Mouse (Mus musculus) ES-E14 (cell line): ENCODE results near the gene Dst. TPM values are rescaled to one million over a fixed set of nuclear protein-coding genes. Genes with fewer than 3 reads are reported as not detected.

Experiments
- DNase-seq: peaks from one replicate; pipeline ENCODE4 v3.0.0-alpha.2; 2013; ENCODE audit warnings: low read depth, low spot score
- H3K27ac ChIP-seq: 2 replicates; pipeline ENCODE4 v1.5.1; 2012; ENCODE audit warnings: low read depth, mild to moderate bottlenecking, low read length, moderate library complexity, mixed read lengths; ENCODE audit not compliant: poor library complexity, insufficient read depth, severe bottlenecking
- H3K36me3 ChIP-seq: 2 replicates; pipeline ENCODE4 v1.6.1; 2012; ENCODE audit warnings: mild to moderate bottlenecking, low read length, moderate library complexity, mixed read lengths; ENCODE audit not compliant: control insufficient read depth, poor library complexity, insufficient read depth, severe bottlenecking
- H3K4me1 ChIP-seq, 2 experiments: fragments of 150-350 bp in 1 of 2; sonication (generic) in 1 of 2; 2 replicates each; pipeline ENCODE4 v1.6.1; 2012; ENCODE audit warnings: low read length in 2 of 2, mild to moderate bottlenecking in 1 of 2, mixed read lengths in 1 of 2; ENCODE audit not compliant: control insufficient read depth in 2 of 2, insufficient read depth in 2 of 2, poor library complexity in 1 of 2
- H3K4me3 ChIP-seq, 2 experiments: fragments of 150-350 bp in 1 of 2; sonication (generic) in 1 of 2; 2 replicates each; pipeline ENCODE4 v1.5.1; 2012; ENCODE audit warnings: low read length in 2 of 2, low read depth in 1 of 2, mild to moderate bottlenecking in 1 of 2, mixed read lengths in 1 of 2; ENCODE audit not compliant: insufficient read depth in 1 of 2, poor library complexity in 1 of 2, severe bottlenecking in 1 of 2
- H3K9ac ChIP-seq: 2 replicates; pipeline ENCODE4 v1.6.1; 2012; ENCODE audit warnings: low read depth, mild to moderate bottlenecking, low read length, mixed read lengths; ENCODE audit not compliant: poor library complexity, insufficient read depth, severe bottlenecking
- H3K9me3 ChIP-seq: fragments of 150-350 bp; sonication (generic); 2 replicates; pipeline ENCODE4 v1.6.1; 2012; ENCODE audit warnings: low read depth, mild to moderate bottlenecking, low read length; ENCODE audit not compliant: control insufficient read depth, insufficient read depth
- CHD2 ChIP-seq: IDR thresholded peaks from 2 replicates; pipeline ENCODE4 v1.6.1; 2014; ENCODE audit warnings: mild to moderate bottlenecking, low read depth, low read length, inconsistent platforms
- HCFC1 ChIP-seq: IDR thresholded peaks from 2 replicates; pipeline ENCODE4 v1.6.1; 2012; ENCODE audit warnings: low read length, inconsistent platforms, borderline replicate concordance; ENCODE audit not compliant: insufficient read depth
- MAFK ChIP-seq: IDR thresholded peaks from 2 replicates; pipeline ENCODE4 v1.6.1; 2014; ENCODE audit warnings: mild to moderate bottlenecking, low read depth, low read length, inconsistent platforms; ENCODE audit not compliant: insufficient read depth
- ZC3H11A ChIP-seq: IDR thresholded peaks from 2 replicates; pipeline ENCODE4 v1.6.1; 2012; ENCODE audit warnings: low read depth, mild to moderate bottlenecking, inconsistent platforms, low read length, borderline replicate concordance
- ZNF384 ChIP-seq: IDR thresholded peaks from 2 replicates; pipeline ENCODE4 v1.6.1; 2012; ENCODE audit warnings: low read depth, low read length, inconsistent platforms
- in situ Hi-C, 2 experiments: fragments of 600-800 bp; cut with MboI; formaldehyde crosslinking; loops; one replicate each; pipeline ENCODE4 v1.15.1; 2025; ENCODE audit warnings: low sequenced_read_pairs in 2 of 2, inconsistent platforms in 1 of 2; ENCODE audit not compliant: unreplicated experiment in 2 of 2
- total RNA-seq: library from RNA; depleted of rRNA; stranded (reverse); fragments of 300-350 nt; gene quantifications from 2 replicates; pipeline ENCODE4 v1.2.3, GENCODE M21; 2012

The Dst gene
- total RNA-seq, 1 experiment = 186 TPM

GRCm38 (mm10) chr1:34047285-34047684 lies 139.3 kb downstream of the Dst start:
- Histone ChIP-seq H3K27ac (no peak overlapping the region), H3K4me1 (peaks cover 3 to 8% of the 10 kb centered on the region in 2 experiments; a peak in 3 of 4 replicates), H3K36me3 (0 out of 2 replicates have a peak, but pooled peaks cover 2% of the 10 kb centered on the region), H3K9ac (no peak overlapping the region), H3K4me3 (no peak overlapping the region), H3K9me3 (no peaks in the 10 kb centered on the region)
- TF ChIP-seq HCFC1 (no peak), MAFK (no peak), ZC3H11A (no peak), CHD2 (no peak), ZNF384 (no peak)
- DNase-seq = no peak
- in situ Hi-C loops = no loop called here

- no peak overlapping the region for H3K9ac ChIP-seq
- peaks cover 3 to 15% of the 10 kb centered on the region in 2 experiments; a peak in 3 of 4 replicates for H3K4me1 ChIP-seq
- H3K36me3 ChIP-seq = 0 out of 2 replicates have a peak, but pooled peaks cover 2% of the 10 kb centered on the region
- DNase-seq = no peak
- H3K9me3 ChIP-seq = no peaks in the 10 kb centered on the region
- no peak overlapping the region for H3K27ac ChIP-seq
- TF ChIP-seq HCFC1 = no peak
- no peak for TF ChIP-seq MAFK
- TF ChIP-seq ZC3H11A = no peak
- TF ChIP-seq ZNF384 = no peak
- TF ChIP-seq CHD2 = no peak
- H3K4me3 ChIP-seq = no peak overlapping the region
- in situ Hi-C loops = no loop called here
These were observed 143.2 kb downstream of the Dst start for GRCm38 (mm10) chr1:34051251-34051650.

- TF ChIP-seq ZNF384 = no peak
- no peak for TF ChIP-seq ZC3H11A
- no peak for TF ChIP-seq CHD2
- no peak for TF ChIP-seq MAFK
- no peak for TF ChIP-seq HCFC1
- H3K9ac ChIP-seq = no peak overlapping the region
- in situ Hi-C loops = no loop called here
These were observed 144.4 kb downstream of the Dst start for GRCm38 (mm10) chr1:34052422-34052821.

GRCm38 (mm10) chr1:34054970-34055369 lies 146.9 kb downstream of the Dst start:
- in situ Hi-C loops = no loop called here
- no peak for TF ChIP-seq HCFC1
- no peak for TF ChIP-seq ZC3H11A
- TF ChIP-seq ZNF384 = no peak
- no peak for TF ChIP-seq MAFK
- TF ChIP-seq CHD2 = no peak

More at GRCm38 (mm10) chr1:34052422-34052821, 144.4 kb downstream of the Dst start:
- H3K27ac ChIP-seq = no peak overlapping the region
- no peaks in the 10 kb centered on the region for H3K9me3 ChIP-seq
- DNase-seq = no peak
- H3K4me1 ChIP-seq = peaks cover 3 to 15% of the 10 kb centered on the region in 2 experiments; a peak in 3 of 4 replicates
- H3K4me3 ChIP-seq = no peak overlapping the region
- 0 out of 2 replicates have a peak, but pooled peaks cover 2% of the 10 kb centered on the region for H3K36me3 ChIP-seq

GRCm38 (mm10) chr1:34056658-34057057 lies 148.6 kb downstream of the Dst start:
- no peak for DNase-seq
- in situ Hi-C loops = no loop called here
- Histone ChIP-seq H3K4me1 (peaks cover 2 to 31% of the 10 kb centered on the region in 2 experiments; a peak in 3 of 4 replicates), H3K4me3 (no peak overlapping the region), H3K27ac (no peak overlapping the region), H3K9ac (no peak overlapping the region), H3K36me3 (no peaks in the 10 kb centered on the region), H3K9me3 (no peaks in the 10 kb centered on the region)
- TF ChIP-seq CHD2 (no peak), MAFK (no peak), HCFC1 (no peak), ZC3H11A (no peak), ZNF384 (no peak)

More at GRCm38 (mm10) chr1:34054970-34055369, 146.9 kb downstream of the Dst start:
- Histone ChIP-seq H3K9ac (no peak overlapping the region), H3K4me3 (no peak overlapping the region), H3K4me1 (peaks cover 3 to 30% of the 10 kb centered on the region in 2 experiments; a peak in 3 of 4 replicates), H3K9me3 (no peaks in the 10 kb centered on the region), H3K36me3 (0 out of 2 replicates have a peak, but pooled peaks cover 2% of the 10 kb centered on the region), H3K27ac (no peak overlapping the region)
- no peak for DNase-seq
